Mouse (Mus musculus) C2C12 (cell line): ENCODE measurements around the gene Asic2. TPM values are rescaled to one million over a fixed set of nuclear protein-coding genes. Genes with fewer than 3 reads are reported as not detected.

Source experiments
- H3K27me3 ChIP-seq: one replicate; pipeline ENCODE4 v1.6.1; 2011; ENCODE audit not compliant: control insufficient read depth, insufficient read depth, insufficient read length
- H3K36me3 ChIP-seq: one replicate; pipeline ENCODE4 v1.6.1; 2011; ENCODE audit not compliant: control insufficient read depth, insufficient read depth
- H3K4me3 ChIP-seq: one replicate; pipeline ENCODE4 v1.5.1; 2011; ENCODE audit warnings: mild to moderate bottlenecking, control low read depth; ENCODE audit not compliant: poor library complexity, insufficient read depth, severe bottlenecking
- H3K79me2 ChIP-seq: one replicate; pipeline ENCODE4 v1.6.1; 2011; ENCODE audit not compliant: control insufficient read depth, insufficient read depth
- H3K79me3 ChIP-seq: one replicate; pipeline ENCODE4 v1.6.1; 2011; ENCODE audit warnings: low read depth, control low read depth
- H3ac ChIP-seq: one replicate; pipeline ENCODE3; 2011; ENCODE audit warnings: low read depth; ENCODE audit not compliant: control insufficient read depth, insufficient read length
- CEBPB ChIP-seq: IDR thresholded peaks from one replicate; pipeline ENCODE4 v1.6.1; 2011; ENCODE audit warnings: low read depth, mild to moderate bottlenecking, control low read depth, moderate library complexity
- CTCF ChIP-seq: IDR thresholded peaks from one replicate; pipeline ENCODE4 v1.5.1; 2011; ENCODE audit not compliant: control insufficient read depth, insufficient read depth, insufficient read length
- FOSL1 ChIP-seq: IDR thresholded peaks from one replicate; pipeline ENCODE4 v1.8.0; 2011; ENCODE audit warnings: mild to moderate bottlenecking, low read length; ENCODE audit not compliant: poor library complexity, insufficient read depth, severe bottlenecking
- MAX ChIP-seq: IDR thresholded peaks from one replicate; pipeline ENCODE4 v1.6.1; 2011; ENCODE audit warnings: mild to moderate bottlenecking, control low read depth
- MYOD1 ChIP-seq: IDR thresholded peaks from one replicate; pipeline ENCODE4 v1.6.1; 2011; ENCODE audit warnings: low read depth; ENCODE audit not compliant: control insufficient read depth, insufficient read length
- MYOG ChIP-seq: IDR thresholded peaks from one replicate; pipeline ENCODE4 v1.6.1; 2011; ENCODE audit not compliant: control insufficient read depth, insufficient read length; ENCODE audit errors: extremely low read depth
- USF1 ChIP-seq: IDR thresholded peaks from one replicate; pipeline ENCODE4 v1.6.1; 2011; ENCODE audit warnings: low read depth, mild to moderate bottlenecking, control low read depth, moderate library complexity
- polyA plus RNA-seq: library from polyadenylated mRNA; unstranded; fragments of >200 nt; fragmentation: generic; extraction: Trizol; gene quantifications from one replicate; pipeline ENCODE4 v1.2.1, GENCODE M21; 2012; ENCODE audit warnings: missing spikeins

Asic2 gene
- polyA plus RNA-seq, 1 experiment, result not detected

DNA sequence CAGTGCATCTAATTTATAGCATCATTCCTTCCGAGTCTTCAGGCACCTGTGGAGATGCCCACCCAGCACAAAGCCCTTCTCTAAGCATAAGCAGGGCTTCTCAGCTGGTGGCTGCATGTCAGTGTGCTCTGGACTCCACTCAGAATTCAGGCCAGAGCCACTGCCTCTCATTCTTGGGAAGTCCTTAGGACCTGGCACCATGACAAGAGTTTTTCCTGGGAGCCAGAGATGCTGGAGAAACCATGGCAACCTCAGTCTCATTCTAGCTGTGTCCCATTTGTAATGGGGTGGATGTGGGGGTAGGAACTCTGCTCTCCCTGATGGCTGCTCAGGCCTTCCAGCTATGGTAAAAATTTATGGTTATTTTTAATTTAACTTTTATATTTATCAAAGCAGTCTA, 1006.9 kb downstream of the Asic2 start:
- H3ac ChIP-seq, result no peak overlapping the region
- peaks cover 11% of the 10 kb centered on the region for H3K27me3 ChIP-seq
- no peaks in the 10 kb centered on the region for H3K79me3 ChIP-seq
- H3K4me3 ChIP-seq, result no peak overlapping the region
- H3K79me2 ChIP-seq, result no peaks in the 10 kb centered on the region
- TF ChIP-seq MAX (no peak), FOSL1 (no peak)
- H3K36me3 ChIP-seq, result no peaks in the 10 kb centered on the region

DNA sequence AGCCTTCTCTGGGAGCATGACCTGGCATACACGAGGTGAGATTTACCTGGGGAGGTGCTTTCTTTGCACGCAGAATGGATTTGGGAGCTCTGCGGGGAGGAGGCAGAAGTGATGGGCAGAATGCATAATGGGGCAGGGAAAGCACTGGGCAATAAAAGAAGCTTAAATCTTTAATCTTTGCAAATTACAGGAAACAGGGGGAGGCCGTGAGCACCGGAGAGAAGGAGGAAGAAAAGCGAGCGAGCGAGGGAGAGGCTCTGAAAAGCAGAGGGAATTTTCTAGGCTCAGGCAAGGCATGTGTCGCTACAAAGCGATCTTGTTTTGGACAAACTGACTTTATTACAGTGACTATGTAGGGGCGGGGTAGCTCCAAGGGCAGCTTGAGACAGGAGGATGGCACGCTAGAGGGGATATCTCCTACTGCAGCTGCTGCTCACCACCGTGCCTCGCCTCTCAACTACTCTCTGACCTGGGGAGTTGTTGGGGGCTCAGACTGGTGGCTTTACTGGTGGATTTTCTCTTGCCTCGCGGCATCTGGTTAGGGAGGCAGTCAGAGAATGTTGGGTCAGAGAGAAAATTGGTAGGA, 1010.1 kb downstream of the Asic2 start:
- TF ChIP-seq FOSL1 (no peak), MYOD1 (no peak), MYOG (no peak), CEBPB (no peak), MAX (no peak), CTCF (no peak), USF1 (no peak)
- no peaks in the 10 kb centered on the region for H3K79me3 ChIP-seq
- H3K4me3 ChIP-seq, result no peak overlapping the region
- no peak overlapping the region for H3ac ChIP-seq
- peaks cover 11% of the 10 kb centered on the region for H3K27me3 ChIP-seq
- H3K79me2 ChIP-seq, result no peaks in the 10 kb centered on the region
- H3K36me3 ChIP-seq, result no peaks in the 10 kb centered on the region

DNA sequence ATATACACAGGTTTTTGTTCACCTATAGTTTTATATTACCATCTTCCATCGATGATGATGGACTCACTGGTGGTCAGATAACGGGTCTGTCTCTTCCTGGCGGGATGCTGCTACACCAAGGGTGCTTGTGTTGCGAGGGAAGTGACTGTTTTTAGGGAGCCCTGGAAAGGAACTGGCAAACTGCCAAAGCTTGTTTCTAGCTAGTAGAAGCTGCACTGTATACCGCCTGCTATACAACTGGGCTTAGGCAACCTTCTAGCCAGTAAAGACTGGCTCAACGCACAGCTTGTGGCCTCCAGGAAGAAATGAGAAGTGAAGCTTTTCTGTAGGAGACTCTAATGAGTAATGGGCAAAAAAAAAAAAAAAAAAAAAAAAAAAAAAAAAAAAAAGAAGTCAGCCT, 1012.3 kb downstream of the Asic2 start:
- Histone ChIP-seq H3K4me3 (no peak overlapping the region), H3K79me3 (no peaks in the 10 kb centered on the region), H3K79me2 (no peaks in the 10 kb centered on the region), H3ac (no peak overlapping the region), H3K27me3 (peaks cover 8% of the 10 kb centered on the region), H3K36me3 (no peaks in the 10 kb centered on the region)
- TF ChIP-seq FOSL1 (no peak), USF1 (no peak), MYOD1 (no peak), MYOG (no peak), CTCF (no peak), CEBPB (no peak), MAX (no peak)

DNA sequence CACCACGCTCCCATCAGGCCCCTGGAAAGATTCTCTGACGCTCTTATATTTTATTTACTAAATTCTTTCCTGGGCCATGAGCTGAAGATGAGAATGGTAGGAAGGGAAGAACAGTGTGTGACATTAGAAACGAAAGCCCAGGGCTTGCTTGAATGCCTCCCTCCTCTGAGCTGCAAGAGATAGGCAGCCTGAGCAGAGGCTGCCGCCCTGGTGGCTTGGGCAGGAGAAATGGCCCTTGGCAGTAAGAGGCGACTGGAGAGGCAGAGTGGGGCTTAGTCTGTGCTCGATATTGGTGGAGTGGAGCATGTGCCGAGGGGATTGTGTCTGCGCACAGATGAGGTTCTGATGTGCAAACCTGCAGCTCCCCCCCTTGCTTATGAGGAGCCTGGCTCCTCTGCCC, 1014.1 kb downstream of the Asic2 start:
- Histone ChIP-seq H3K79me3 (no peaks in the 10 kb centered on the region), H3ac (no peak overlapping the region), H3K79me2 (no peaks in the 10 kb centered on the region), H3K27me3 (peaks cover 3% of the 10 kb centered on the region), H3K36me3 (no peaks in the 10 kb centered on the region), H3K4me3 (no peak overlapping the region)
- TF ChIP-seq CEBPB, result no peak
- TF ChIP-seq MYOD1, result no peak
- TF ChIP-seq FOSL1, result no peak
- TF ChIP-seq MAX, result no peak
- no peak for TF ChIP-seq USF1
- no peak for TF ChIP-seq CTCF
- TF ChIP-seq MYOG, result no peak

DNA sequence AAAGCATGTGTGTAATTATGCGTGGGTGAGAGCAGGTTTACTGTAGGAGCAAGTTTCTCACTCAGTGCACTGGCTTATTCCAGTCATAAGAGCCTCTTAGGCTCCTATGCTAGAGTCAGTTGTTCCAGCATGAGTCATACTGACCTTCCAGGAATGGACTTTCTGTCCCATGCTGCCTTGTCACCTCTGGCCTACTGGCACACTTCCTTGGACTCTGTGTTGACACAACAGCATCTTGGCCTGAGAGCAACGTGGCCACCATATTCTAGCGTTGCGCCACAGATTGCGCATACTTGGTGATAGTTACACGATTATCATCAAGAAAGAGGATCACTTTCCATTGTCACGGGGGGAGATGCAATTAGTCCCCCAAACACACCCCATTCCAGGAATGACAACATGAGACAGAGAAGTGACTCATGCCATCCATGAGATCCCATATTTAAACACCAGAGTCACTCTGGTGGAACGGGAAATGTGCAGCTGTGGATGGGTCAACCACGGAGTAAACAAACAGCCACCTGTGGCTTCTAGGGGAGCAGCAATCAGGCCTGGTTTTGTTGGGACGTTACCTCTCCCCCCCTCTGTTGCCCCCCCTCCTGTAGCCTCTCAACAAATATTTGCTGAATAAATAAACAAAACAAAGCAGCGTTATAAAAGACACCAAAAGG, 1019.1 kb downstream of the Asic2 start:
- no peaks in the 10 kb centered on the region for H3K79me2 ChIP-seq
- H3K79me3 ChIP-seq, result no peaks in the 10 kb centered on the region
- no peak overlapping the region for H3ac ChIP-seq
- H3K36me3 ChIP-seq, result no peaks in the 10 kb centered on the region
- no peak overlapping the region for H3K4me3 ChIP-seq
- TF ChIP-seq CTCF, result no peak
- peak; percentile 28 for TF ChIP-seq FOSL1
- TF ChIP-seq MAX, result peak; percentile 69
- peak; percentile 59 for TF ChIP-seq MYOD1
- TF ChIP-seq CEBPB, result peak; percentile 85
- H3K27me3 ChIP-seq, result no peaks in the 10 kb centered on the region

DNA sequence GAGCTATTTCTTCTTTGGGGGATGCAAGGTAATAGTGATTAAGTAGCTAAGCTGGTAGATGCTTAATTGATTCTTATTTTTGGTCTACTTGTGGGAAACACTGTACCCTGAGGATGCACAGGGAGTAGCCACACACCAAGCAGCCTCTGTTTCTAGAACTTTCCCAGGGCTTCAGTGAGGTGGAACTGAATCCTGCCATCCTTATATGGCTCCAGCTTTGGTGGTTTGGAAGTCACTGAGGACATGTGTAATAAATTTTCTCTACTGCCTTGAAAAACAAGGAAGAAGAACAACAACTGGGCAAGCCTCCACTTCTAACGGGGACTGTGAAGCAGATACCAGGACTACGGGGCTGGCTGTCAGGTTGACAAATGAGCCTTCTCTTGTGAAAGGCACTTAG, 1020.2 kb downstream of the Asic2 start:
- Histone ChIP-seq H3K4me3 (no peak overlapping the region), H3K79me3 (no peaks in the 10 kb centered on the region), H3K36me3 (no peaks in the 10 kb centered on the region), H3K79me2 (no peaks in the 10 kb centered on the region), H3ac (no peak overlapping the region), H3K27me3 (no peaks in the 10 kb centered on the region)
- TF ChIP-seq FOSL1, result no peak
- no peak for TF ChIP-seq USF1
- no peak for TF ChIP-seq MYOD1

DNA sequence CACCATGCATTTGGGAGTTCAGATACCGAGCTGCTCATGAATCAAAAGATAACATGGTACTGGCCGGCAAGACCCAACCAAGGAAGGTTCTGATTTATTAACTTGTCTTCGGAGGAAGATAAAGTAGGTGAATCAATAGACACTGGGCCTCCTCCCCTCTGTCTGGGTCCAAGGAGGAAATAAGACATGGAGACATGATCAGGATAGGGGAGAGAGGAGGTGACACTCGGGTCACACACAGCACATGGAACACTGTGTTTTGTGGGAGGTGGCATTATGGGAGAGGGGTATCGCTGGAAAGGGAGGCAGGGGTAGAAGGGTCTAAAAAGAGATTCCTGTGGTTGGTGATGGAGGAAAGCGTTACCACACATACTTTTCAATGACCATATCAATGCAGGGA, 1022.1 kb downstream of the Asic2 start:
- Histone ChIP-seq H3K79me2 (no peaks in the 10 kb centered on the region), H3K4me3 (no peak overlapping the region), H3K79me3 (no peaks in the 10 kb centered on the region), H3K36me3 (no peaks in the 10 kb centered on the region), H3K27me3 (no peaks in the 10 kb centered on the region), H3ac (no peak overlapping the region)
- TF ChIP-seq CTCF (no peak), MYOD1 (no peak), FOSL1 (no peak), MAX (no peak), USF1 (no peak), MYOG (no peak), CEBPB (no peak)
